Mouse (Mus musculus) brown adipose tissue, adult 24 weeks (tissue): ENCODE measurements at regions not wholly inside any gene's neighbourhood (a gene's known extent, or its start where the extent isn't known, plus 50 kb on each side); places are given as distances from the start of the nearest gene placed in this dataset.

Experiments used
- H3K27ac ChIP-seq: fragments of 200-500 bp; replicated peaks from 2 replicates; pipeline ENCODE4 v1.5.1; 2012; ENCODE audit warnings: low read depth, mild to moderate bottlenecking, low read length
- H3K4me1 ChIP-seq: fragments of 200-500 bp; 2 replicates; pipeline ENCODE4 v1.6.1; 2012; ENCODE audit warnings: low read length, mixed read lengths; ENCODE audit not compliant: control insufficient read depth, insufficient read depth, insufficient read length
- H3K4me3 ChIP-seq: fragments of 200-500 bp; 2 replicates; pipeline ENCODE4 v1.5.1; 2012; ENCODE audit warnings: low read depth, mild to moderate bottlenecking, low read length, moderate library complexity; ENCODE audit not compliant: insufficient read depth

DNA sequence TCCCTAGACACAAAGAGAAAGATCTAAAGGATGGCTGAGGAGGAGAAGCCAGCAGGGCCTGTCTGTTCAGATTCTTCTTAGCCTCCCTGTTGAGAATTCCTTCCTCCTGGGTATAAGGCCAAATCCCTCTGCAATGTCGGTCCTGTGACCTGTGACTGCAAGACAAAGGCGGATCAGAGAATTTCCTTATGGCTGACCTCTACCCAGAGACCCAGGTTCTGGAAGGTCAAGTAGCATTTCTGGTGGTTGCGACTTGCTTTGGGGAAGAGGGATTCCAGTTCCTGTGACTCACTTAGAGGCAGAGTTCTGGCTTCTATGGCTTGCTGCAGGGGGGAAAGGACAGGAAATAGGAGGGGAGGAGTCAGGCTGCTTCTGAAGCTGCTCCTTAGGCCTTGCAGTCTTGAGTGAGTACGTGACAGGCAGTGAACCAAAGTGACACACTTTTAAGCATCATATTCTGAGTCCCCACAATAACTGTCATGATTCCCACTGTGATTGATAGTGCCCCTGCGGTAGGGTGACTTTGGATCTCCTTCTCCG, 387.4 kb upstream of the 4930412O13Rik start:
- Histone ChIP-seq H3K4me1 (no peaks in the 10 kb centered on the region), H3K27ac (no peak overlapping the region), H3K4me3 (no peak overlapping the region)

DNA sequence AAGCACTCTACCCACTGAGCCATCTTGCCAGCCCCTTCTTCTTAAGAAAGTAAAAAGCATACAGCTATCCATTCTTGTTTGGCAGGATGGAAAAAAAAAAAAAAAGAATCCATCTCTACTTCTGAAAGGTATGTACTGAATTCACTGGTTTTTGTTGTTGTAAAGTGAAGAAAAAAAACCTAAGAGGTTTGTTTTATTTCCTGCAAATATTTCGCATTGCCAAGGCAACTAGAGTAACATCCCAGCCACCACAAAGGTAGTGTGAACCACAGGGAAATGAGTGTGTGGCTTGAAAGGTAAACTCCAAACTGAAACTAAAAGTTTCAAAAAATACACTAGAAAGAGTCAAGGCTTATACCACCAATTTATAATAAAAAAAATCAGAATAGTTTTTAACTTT, 361.0 kb upstream of the 4930412O13Rik start:
- Histone ChIP-seq H3K4me3 (no peak overlapping the region), H3K4me1 (no peaks in the 10 kb centered on the region), H3K27ac (no peak overlapping the region)

DNA sequence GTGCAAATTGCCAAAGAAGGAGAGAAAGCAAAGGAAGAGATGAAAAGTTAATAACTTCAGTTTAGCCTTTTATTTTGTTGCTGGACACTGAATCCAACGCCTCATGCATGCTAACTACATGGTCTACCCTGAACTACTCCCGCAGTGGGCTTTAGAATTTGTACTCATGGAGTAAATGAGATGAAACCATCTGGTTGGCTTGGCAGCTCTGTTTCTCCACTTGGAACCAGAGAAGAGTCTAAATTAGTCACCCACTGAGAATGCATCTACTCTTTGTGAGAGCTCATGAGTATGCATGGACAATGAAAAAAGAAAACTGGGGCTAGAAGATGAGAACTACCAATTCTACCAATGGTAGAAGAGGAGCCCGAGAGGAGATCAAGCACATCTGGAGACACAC, 355.1 kb upstream of the 4930412O13Rik start:
- Histone ChIP-seq H3K4me3 (no peak overlapping the region), H3K27ac (no peak overlapping the region), H3K4me1 (no peaks in the 10 kb centered on the region)

DNA sequence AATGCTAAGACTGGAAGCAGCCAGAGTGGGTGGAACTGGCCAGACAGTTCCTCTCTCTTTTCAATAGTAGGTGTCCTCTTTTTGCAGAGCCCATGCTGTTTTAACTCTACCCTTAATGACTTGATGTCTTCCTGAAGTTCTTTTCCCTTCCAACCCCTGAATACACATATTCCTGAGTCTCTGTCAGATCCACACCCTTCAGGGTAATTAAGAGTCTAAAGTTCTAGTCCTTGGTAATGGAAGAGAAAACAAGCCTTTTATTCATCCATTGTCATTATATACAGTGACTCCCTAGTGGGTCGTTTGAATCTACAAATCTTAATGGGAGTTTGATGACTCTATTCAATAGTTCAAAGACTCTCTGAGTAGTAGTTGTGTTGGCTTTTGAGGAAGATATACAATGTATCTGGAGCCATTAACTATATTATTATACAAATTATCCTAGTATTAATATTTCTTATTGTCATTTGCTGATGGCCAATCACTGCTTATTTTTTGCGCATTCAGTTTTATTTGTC, 345.9 kb upstream of the 4930412O13Rik start:
- Histone ChIP-seq H3K27ac (no peak overlapping the region), H3K4me1 (no peaks in the 10 kb centered on the region), H3K4me3 (no peak overlapping the region)

DNA sequence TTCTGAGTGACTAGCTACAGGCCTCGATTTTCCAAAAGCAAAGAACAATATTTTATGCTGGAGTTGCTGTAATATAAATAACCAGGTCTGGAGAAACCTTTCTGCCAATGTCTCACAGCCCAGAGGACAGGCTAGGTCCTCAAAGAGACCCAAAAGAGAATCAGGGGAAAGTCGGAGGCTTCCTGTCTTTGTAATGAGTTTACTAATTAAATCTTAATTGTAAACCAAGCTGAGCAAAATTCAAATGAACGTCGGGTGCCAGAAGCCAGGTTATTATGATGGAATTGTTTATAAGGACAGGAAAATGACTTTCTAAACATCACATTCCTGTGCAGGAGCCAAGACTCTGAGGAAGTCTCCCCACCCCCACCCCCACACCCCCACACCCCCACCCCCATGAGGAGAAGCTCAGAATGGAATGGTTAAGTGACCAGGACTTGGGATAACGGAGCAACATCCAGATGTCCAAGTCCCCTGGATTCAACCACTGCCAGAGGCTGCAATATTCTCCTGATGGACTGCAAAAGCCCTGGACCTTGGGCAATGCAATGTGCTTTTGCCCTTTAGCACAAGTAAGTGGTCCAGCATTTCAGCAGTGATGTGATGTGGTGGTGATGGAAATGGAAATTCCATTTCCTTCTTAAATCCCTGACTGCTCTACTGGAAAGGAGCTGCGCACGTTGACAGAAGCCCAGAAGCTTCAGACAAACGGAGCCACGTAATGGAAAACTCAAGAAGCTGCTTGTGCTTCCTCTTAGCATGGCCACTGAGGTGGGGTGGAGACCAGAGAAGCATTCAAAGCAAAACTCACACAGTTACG, 333.1 kb upstream of the 4930412O13Rik start:
- peaks cover 7% of the 10 kb centered on the region for H3K4me1 ChIP-seq
- H3K27ac ChIP-seq, result peak overlapping the region; percentile 82
- H3K4me3 ChIP-seq, result no peak overlapping the region

DNA sequence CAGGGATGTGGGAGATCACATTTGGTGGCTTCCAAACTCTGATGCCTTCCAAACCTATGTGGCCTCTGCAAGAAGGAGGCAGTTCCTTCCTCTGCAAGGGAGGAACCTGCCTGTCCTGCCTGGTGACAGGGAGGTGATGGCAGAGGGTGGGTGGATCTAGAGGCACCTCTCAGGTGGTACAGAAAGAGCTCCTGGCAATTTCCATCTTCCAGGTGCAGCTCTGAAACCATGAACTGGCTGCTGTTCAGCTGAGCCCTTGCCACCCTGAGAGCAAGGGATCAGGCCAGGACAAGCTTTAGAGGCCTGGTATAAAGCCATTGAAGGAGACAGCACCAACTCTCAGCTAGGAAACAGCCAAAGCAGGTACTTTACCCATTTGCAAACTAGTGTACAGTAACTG, 327.7 kb upstream of the 4930412O13Rik start:
- Histone ChIP-seq H3K27ac (no peak overlapping the region), H3K4me1 (peaks cover 3% of the 10 kb centered on the region; the same call in 1 of the 2 replicates), H3K4me3 (no peak overlapping the region)

DNA sequence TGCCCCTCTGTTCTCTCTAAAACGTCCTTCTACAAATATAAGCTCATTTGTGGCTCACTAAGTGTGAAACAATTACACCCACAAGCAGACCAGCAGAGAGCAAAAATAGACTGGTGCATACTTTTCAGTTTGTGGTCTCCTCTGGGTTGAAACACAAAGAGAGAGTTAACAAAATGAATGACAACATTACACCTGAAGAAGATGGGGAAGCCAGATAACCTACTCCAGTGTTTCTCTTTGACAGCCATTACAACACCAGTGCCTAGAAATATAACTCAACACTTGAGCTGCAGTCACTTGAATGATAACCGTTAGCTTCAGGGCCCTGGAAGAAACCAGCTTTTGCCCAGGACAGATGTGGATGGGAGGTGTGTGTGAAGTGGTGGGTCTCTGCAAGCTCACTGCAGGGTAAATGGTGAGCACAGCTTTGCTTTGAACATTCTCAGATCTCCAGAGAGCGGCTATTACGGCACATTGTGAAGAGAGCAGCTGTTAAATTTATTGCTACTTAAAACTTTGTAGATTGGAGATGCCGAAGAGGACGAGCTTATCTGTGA, 316.5 kb upstream of the 4930412O13Rik start:
- Histone ChIP-seq H3K4me1 (no peaks in the 10 kb centered on the region), H3K27ac (no peak overlapping the region)

DNA sequence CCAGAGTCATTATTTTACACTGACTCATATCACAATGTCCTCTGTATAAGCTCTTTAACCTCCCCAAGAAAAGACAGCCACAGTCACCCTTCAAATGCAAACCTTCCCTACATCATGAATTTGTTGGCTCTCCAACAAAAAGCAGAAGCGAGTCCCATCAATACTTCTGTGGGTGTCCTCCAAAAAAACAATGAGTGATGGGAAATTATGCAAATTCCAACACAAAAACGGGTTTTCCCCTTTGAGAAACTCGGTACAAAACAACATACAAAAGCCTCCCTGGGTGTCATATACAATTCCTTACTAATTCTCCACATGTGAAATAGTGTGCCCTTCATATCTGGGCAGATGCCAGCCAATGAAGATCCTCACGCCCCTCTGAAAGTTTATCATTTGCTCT, 311.8 kb upstream of the 4930412O13Rik start:
- no peak overlapping the region for H3K27ac ChIP-seq
- H3K4me1 ChIP-seq, result no peaks in the 10 kb centered on the region
- H3K4me3 ChIP-seq, result no peak overlapping the region

More for the DNA sequence above, 316.5 kb upstream of the 4930412O13Rik start:
- no peak overlapping the region for H3K4me3 ChIP-seq

DNA sequence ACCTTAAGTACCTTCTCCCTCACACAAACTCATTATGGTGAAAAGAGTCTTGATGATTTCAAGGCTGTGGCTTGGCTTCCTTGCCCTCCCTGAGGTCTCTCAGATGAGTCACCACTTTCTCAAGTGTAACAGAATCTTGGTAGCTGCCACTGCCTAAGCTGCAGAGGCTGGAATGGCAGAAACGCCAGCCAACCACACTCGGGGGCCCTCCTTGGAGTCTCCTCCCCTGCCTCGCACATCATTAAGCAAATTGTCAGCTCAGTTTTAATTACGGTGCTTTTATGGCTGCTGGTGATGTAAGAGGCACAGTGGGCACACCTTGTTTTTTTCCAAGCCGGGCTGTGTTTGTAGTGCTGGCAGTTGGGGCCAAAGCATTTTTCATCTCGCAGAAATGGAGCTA, 306.9 kb upstream of the 4930412O13Rik start:
- H3K4me3 ChIP-seq, result no peak overlapping the region

DNA sequence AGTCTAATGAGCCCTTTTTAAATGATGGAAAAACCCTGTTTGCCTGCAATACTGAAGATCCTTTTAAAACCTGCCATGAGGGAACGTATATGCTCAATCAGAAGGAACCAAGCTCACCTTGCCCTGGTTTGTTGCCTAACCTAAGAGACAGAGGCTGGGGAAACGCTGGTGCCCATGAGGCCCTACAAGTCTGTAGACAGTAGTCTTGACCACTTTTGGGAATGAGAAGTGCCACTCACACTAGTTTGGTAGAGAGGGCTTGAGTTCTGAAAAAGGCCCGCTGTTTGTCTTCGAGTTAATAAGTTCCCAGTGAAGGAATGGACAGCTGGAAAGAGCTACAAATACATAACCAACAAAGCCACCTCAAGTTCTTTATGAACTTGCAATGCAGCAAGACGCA, 306.4 kb upstream of the 4930412O13Rik start:
- H3K27ac ChIP-seq, result no peak overlapping the region
- no peak overlapping the region for H3K4me3 ChIP-seq
- no peaks in the 10 kb centered on the region for H3K4me1 ChIP-seq

More for the DNA sequence above, 306.9 kb upstream of the 4930412O13Rik start:
- Histone ChIP-seq H3K4me1 (no peaks in the 10 kb centered on the region), H3K27ac (no peak overlapping the region)

DNA sequence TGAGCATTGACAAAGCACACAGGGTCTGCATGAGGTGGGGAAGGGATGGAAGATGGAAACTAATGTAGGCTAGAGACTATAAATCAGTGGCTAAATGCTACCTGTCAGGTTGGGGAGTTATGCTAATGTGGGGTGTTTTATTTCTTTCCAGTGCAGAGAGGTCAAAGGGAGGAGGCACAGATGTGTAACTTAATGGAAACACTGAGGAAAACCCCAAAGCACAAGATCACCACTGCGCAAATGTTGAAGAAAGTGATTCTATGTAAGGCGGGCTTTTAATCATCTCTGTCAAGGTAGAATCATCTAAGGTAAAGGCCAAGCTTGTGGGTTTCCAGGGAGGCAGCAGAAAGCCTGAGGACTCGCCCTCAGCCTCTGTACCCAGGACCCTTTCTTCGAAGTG, 303.2 kb upstream of the 4930412O13Rik start:
- H3K27ac ChIP-seq, result no peak overlapping the region
- H3K4me3 ChIP-seq, result no peak overlapping the region
- no peaks in the 10 kb centered on the region for H3K4me1 ChIP-seq

DNA sequence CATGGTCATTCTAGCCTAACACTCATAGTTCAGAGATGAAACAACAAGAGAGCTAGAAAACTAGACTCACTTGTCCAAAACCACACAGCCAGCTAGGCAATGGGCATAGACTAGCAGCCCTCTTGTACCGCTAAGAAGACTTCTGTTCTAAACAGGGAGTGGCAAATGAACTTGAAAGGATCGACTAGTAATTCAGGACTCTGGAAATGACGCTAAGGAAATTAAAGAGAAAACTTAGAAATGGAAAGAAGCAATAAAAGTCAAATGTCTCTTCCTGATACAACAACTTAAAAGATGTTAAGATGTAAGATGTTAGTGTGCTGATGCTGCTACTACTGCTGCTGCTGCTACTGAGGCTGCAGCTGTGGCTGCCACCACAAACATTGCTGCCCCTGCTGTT, 293.7 kb upstream of the 4930412O13Rik start:
- Histone ChIP-seq H3K27ac (no peak overlapping the region), H3K4me3 (no peak overlapping the region), H3K4me1 (peaks cover 5% of the 10 kb centered on the region)

DNA sequence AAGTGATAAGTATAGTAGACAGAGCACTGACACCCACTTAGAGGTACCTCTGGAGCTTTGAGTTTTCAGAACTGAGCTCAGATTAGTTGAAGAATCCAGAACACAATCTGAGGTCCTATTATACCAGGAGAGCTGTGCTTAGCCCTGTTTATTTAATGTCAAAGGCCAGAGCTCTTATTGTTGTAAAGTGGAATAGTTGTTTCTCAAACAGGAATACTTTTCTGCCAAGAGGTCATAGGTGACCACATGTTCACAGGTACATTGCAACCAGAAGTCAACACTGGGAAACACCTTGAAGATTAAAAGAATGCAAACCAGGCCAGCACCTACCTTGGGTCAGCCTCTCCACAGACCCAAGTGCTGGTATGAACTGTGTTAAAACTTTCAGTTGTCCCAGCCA, 291.9 kb upstream of the 4930412O13Rik start:
- Histone ChIP-seq H3K27ac (peak overlapping the region; percentile 31; the same call in 1 of the 2 replicates), H3K4me1 (peaks cover 5% of the 10 kb centered on the region), H3K4me3 (no peak overlapping the region)

DNA sequence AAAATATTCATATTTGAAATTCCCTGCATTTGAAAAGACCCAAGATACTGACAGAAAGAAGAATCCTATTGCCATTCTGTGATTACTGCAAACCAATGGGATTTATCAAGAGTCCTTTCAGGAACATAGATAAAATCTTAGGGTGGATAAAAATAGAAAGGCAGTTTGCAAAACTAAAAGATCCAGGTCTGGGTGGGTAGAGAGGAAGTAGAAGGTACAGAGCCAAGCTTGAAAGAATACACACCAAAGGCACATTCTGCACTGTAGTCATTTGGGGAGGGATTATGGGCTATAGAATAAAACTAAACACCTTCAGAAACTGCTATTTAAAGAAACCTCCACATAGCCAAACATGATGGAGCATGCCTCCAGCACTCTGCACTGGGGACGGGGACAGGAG, 288.5 kb upstream of the 4930412O13Rik start:
- Histone ChIP-seq H3K27ac (no peak overlapping the region), H3K4me1 (peaks cover 5% of the 10 kb centered on the region), H3K4me3 (no peak overlapping the region)

DNA sequence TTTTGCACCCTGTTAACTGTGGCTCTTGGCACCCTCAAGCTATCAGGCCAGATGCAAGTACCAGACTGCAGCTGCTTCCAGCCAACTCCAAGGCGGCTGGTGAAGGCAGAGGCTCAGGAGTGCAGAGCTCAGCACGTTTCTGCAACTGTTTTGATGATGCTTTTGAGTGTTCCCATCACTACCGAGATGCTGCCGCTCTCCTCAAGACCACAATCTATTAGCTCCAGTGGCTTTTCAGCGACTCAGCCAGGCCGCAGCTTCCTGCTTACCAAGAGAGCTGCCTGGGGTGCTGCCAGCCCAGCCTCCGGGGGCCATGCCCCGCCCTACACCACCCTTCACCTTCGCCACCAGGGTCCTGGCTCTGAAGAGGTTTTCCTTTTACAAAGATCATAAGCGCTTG, 287.1 kb upstream of the 4930412O13Rik start:
- H3K4me3 ChIP-seq, result no peak overlapping the region
- H3K27ac ChIP-seq, result no peak overlapping the region
- H3K4me1 ChIP-seq, result peaks cover 5% of the 10 kb centered on the region
